ENCODE assay signal across 29 mouse cellular contexts in the genomic region with DNA sequence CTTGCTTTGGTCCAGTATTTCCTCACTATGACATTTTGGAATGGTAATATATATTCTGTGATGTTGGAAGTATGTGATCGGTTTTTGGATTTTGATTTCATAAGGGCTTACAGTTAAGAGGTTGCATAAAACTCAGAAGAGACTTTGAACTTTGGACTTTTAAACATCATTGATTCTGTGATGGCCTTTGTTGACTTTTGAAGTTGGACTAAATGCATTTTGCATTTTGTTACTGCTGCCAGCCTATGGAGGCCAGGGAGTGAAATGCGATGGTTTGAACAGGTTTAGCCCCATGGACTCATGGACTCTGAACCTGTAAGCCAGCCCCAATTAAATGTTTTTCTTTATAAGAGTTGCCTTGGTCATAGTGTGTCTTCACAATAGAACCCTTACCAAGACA.
"Had no signal": no experiment of that assay in that cellular context is flagged by ENCODE, and none has a peak within 500 bp of the region (broad histone marks: within the 10 kb centered on the region; RNA-seq: fewer than 3 reads in every experiment).

No protein-coding gene starts in this region.

- H3K4me1 ChIP-seq: forebrain, embryonic 12.5 days had no signal

- H3K9ac ChIP-seq: embryonic facial prominence, embryonic 12.5 days; embryonic facial prominence, embryonic 13.5 days; embryonic facial prominence, embryonic 15.5 days; forebrain, embryonic 12.5 days; forebrain, embryonic 13.5 days; forebrain, embryonic 15.5 days; forebrain, postnatal 0 days had no signal

- H3K27ac ChIP-seq: embryonic facial prominence, embryonic 10.5 days; embryonic facial prominence, embryonic 12.5 days; embryonic facial prominence, embryonic 13.5 days; embryonic facial prominence, embryonic 15.5 days; forebrain, embryonic 10.5 days; forebrain, embryonic 12.5 days; forebrain, embryonic 13.5 days; forebrain, embryonic 15.5 days; gastrocnemius, adult 2 months; heart, adult 2 months had no signal

- H3K27me3 ChIP-seq: embryonic facial prominence, embryonic 12.5 days; embryonic facial prominence, embryonic 13.5 days; embryonic facial prominence, embryonic 15.5 days; forebrain, embryonic 12.5 days; forebrain, embryonic 15.5 days had no signal

- H3K36me3 ChIP-seq: embryonic facial prominence, embryonic 10.5 days; embryonic facial prominence, embryonic 12.5 days; embryonic facial prominence, embryonic 13.5 days; embryonic facial prominence, embryonic 15.5 days; forebrain, embryonic 10.5 days; forebrain, embryonic 12.5 days; forebrain, embryonic 15.5 days had no signal

- ATAC-seq: forebrain, embryonic 13.5 days; forebrain, embryonic 14.5 days; forebrain, embryonic 15.5 days; forebrain, embryonic 16.5 days; forebrain, postnatal 0 days had no signal

- H3K4me3 ChIP-seq: embryonic facial prominence, embryonic 10.5 days; embryonic facial prominence, embryonic 12.5 days; embryonic facial prominence, embryonic 13.5 days; embryonic facial prominence, embryonic 15.5 days; erythroblast, embryonic 14.5 days; forebrain, embryonic 10.5 days; forebrain, embryonic 12.5 days; forebrain, embryonic 13.5 days; forebrain, embryonic 15.5 days; gastrocnemius, adult 2 months; heart, adult 2 months had no signal

- H3K4me2 ChIP-seq: embryonic facial prominence, embryonic 12.5 days; embryonic facial prominence, embryonic 13.5 days; embryonic facial prominence, embryonic 15.5 days; forebrain, embryonic 12.5 days; forebrain, embryonic 13.5 days; forebrain, embryonic 15.5 days had no signal

- H3K9me3 ChIP-seq: embryonic facial prominence, embryonic 10.5 days; embryonic facial prominence, embryonic 12.5 days; embryonic facial prominence, embryonic 13.5 days; embryonic facial prominence, embryonic 15.5 days; forebrain, embryonic 10.5 days; forebrain, embryonic 12.5 days; forebrain, embryonic 13.5 days; forebrain, embryonic 15.5 days had no signal

- DNase-seq: cerebellum, adult 2 months; cerebellum, adult 8-10 months; cerebellum, adult 9-10 months; cerebellum, adult 9-11 months; cerebellum, postnatal 10 days; cerebellum, postnatal 14 days; cerebellum, postnatal 25 days; cerebellum, postnatal 36 days; embryo, embryonic 11 days; forebrain, postnatal 0 days; gastrocnemius, adult 2 months; gastrocnemius, postnatal 10 days; gastrocnemius, postnatal 14 days; gastrocnemius, postnatal 25 days; gastrocnemius, postnatal 36 days; heart, adult 11 months; heart, adult 18-20 months; heart, adult 2 months had no signal
